Mouse (Mus musculus): ENCODE data around the gene Tspan13. TPM values are rescaled to one million over a fixed set of nuclear protein-coding genes. Genes with fewer than 3 reads are reported as not detected.

Gene Tspan13
- polyA plus RNA-seq, 1 experiment from 2014 or later: 67.8 TPM

DNA sequence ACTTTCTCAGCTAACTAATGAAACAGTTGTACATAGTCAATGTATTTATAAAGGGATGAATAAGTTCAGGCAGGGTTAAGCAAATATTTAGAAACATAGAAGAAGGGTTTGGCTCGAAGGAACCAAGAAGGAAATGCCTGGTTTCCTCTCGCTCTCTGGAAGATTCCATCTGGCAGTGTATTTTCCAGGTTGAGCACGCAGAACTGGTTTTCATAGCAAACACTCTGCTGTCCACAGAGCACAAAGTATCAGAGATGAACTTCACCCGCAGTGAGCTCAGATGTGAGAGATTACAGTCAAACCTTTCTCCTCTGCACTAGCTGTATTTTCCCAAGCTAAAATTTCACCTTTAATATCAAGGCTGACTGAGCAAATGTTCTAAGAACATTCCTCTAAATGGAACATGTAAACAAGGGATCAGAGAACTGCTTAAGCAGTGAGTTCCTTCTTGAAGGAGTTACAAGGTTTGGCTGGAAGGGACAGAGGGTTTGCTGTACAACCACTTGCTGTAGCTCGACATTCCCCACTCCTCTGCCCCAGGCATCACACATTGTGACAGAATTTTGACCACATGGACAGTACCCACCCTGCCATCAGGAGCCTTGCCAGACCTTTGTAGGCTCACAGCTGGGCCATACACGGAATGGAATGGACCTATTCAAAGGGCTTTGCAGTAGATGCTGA lies 33.8 kb downstream of the Tspan13 start:
- no peak for ATAC-seq (ENCODE audit: insufficient number of reproducible peaks, insufficient read depth, low FRiP score, low TSS enrichment, low read depth)
- WGBS: 73% methylated on average over 6 of the region's 6 CpGs
- no peaks in the 10 kb centered on the region for H3K27me3 ChIP-seq
- H3K4me2 ChIP-seq: no peak overlapping the region
- H3K4me3 ChIP-seq (replicated peaks): no peak overlapping the region
- H3K4me1 ChIP-seq (replicated peaks): no peaks in the 10 kb centered on the region
- H3K27ac ChIP-seq: no peak overlapping the region
- H3K9ac ChIP-seq (replicated peaks): no peak overlapping the region
- no peaks in the 10 kb centered on the region for H3K9me3 ChIP-seq
- no peaks in the 10 kb centered on the region for H3K36me3 ChIP-seq

DNA sequence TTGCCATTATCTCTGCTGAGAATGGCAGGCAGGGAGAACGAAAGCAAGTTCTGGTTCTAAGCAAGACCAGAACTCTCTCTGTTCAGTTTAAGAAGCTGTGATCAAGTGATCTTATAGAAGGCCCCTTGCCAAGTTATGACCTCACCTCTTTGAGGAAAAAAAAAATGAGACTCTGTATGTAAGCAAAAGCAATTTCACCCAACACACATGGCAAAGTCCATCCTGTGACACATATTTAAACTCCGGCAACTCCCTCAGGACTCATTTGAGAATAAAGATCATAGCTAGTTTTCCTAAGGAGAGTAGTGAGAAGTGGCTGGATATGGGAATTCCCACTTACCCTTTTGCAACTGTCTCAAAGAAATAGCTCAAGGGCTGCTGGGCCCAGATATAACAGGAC lies 34.7 kb downstream of the Tspan13 start:
- Histone ChIP-seq H3K9ac (replicated peaks) (no peak overlapping the region), H3K36me3 (no peaks in the 10 kb centered on the region), H3K4me1 (replicated peaks) (no peaks in the 10 kb centered on the region), H3K9me3 (no peaks in the 10 kb centered on the region), H3K27me3 (no peaks in the 10 kb centered on the region), H3K4me3 (replicated peaks) (no peak overlapping the region), H3K4me2 (no peak overlapping the region), H3K27ac (no peak overlapping the region)
- WGBS: 82% methylated on average over 2 of the region's 2 CpGs
- ATAC-seq (ENCODE audit: insufficient number of reproducible peaks, insufficient read depth, low FRiP score, low TSS enrichment, low read depth): no peak

DNA sequence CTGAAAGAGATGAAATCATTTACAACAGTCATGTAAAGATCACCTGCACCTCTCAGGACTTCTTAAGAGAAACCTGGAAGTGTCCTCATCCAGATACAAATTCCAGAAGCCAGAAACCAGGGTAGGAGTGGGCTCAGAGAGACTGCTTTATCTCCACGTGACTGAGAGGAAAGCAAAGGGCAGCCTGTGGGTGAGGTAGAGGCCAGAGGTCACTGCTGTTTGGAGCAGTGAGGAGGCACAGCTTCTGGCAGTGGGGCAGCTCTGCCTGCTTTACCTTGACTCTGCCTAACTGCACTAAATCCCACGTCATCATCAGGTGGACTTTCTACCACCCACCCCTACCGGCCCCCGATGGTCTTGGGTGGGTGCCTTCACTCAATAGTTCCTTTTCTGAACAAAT lies 37.6 kb downstream of the Tspan13 start:
- H3K4me3 ChIP-seq (replicated peaks): no peak overlapping the region
- no peaks in the 10 kb centered on the region for H3K9me3 ChIP-seq
- H3K4me1 ChIP-seq (replicated peaks): no peaks in the 10 kb centered on the region
- no peak overlapping the region for H3K27ac ChIP-seq
- no peak for ATAC-seq (ENCODE audit: insufficient number of reproducible peaks, insufficient read depth, low FRiP score, low TSS enrichment, low read depth)
- WGBS: 60% methylated on average over 4 of the region's 4 CpGs
- no peak overlapping the region for H3K9ac ChIP-seq (replicated peaks)
- no peaks in the 10 kb centered on the region for H3K27me3 ChIP-seq
- no peak overlapping the region for H3K4me2 ChIP-seq
- H3K36me3 ChIP-seq: no peaks in the 10 kb centered on the region

DNA sequence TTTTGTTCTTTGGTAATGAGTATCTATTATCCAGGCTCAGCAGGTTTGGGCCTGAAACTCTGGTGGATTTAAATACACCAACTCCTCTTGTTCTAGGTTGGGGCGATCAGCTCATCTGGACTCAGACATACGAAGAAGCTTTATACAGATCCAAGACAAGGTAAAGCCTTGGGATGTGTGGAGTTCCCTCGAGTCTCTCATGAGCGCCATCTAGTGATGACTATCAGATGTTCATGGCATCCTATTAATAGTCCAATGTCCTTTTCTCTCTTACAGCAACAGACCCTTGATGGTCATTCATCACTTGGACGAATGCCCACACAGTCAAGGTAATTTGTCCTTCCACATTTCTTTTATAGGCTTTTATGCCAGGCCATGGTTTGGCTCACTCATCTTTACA lies 46.5 kb downstream of the Tspan13 start:
- no peak overlapping the region for H3K4me3 ChIP-seq (replicated peaks)
- H3K36me3 ChIP-seq: no peaks in the 10 kb centered on the region
- no peaks in the 10 kb centered on the region for H3K27me3 ChIP-seq
- ATAC-seq (ENCODE audit: insufficient number of reproducible peaks, insufficient read depth, low FRiP score, low TSS enrichment, low read depth): no peak
- no peak overlapping the region for H3K4me2 ChIP-seq
- H3K9me3 ChIP-seq: no peaks in the 10 kb centered on the region
- H3K4me1 ChIP-seq (replicated peaks): peaks cover 8% of the 10 kb centered on the region; the same call in 1 of the 2 replicates
- no peak overlapping the region for H3K27ac ChIP-seq
- WGBS: 44% methylated on average over 5 of the region's 5 CpGs
- no peak overlapping the region for H3K9ac ChIP-seq (replicated peaks)

DNA sequence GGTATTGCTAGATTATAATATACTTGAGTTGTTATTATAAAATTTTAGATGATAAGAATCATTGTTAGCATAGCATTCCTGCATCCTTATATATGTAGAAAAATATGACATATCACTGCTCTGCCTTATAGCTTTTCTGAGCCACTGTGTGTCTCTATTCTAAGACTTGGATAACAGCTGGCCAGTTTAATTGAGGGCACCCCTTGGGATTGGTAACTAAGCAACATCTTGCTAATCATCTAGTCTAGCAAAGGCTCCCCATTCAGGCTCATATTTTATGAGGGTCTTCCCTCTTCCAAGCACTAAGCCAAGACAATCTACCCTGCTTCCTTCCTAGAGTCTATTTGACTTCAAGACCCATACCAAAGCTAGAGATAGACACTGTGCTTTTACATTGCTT lies 48.2 kb downstream of the Tspan13 start:
- H3K9me3 ChIP-seq: no peaks in the 10 kb centered on the region
- H3K4me3 ChIP-seq (replicated peaks): no peak overlapping the region
- peaks cover 8% of the 10 kb centered on the region; the same call in 1 of the 2 replicates for H3K4me1 ChIP-seq (replicated peaks)
- H3K4me2 ChIP-seq: no peak overlapping the region
- no peaks in the 10 kb centered on the region for H3K27me3 ChIP-seq
- ATAC-seq (ENCODE audit: insufficient number of reproducible peaks, insufficient read depth, low FRiP score, low TSS enrichment, low read depth): no peak
- H3K9ac ChIP-seq (replicated peaks): no peak overlapping the region
- no peaks in the 10 kb centered on the region for H3K36me3 ChIP-seq
- H3K27ac ChIP-seq: no peak overlapping the region

DNA sequence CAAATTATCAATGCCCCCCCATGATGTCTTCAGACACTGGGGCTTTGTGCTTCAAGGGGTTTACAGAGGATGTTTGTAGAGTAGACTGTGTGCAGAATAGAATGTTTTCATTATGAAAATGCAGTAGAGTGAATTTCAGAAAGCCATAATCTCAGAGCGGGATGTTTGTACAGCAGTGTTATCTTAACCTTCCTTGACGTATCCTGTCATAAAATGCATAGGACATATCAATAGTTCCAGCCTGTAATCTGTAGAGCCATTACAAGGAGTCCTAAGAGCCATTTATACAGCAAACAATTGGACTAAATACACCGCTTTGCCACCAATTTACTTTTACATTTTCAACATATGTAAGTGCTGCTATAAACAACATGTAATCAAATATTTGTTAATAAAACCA lies 48.7 kb downstream of the Tspan13 start:
- peaks cover 8% of the 10 kb centered on the region; the same call in 1 of the 2 replicates for H3K4me1 ChIP-seq (replicated peaks)
- 79% methylated on average over 3 of the region's 3 CpGs for WGBS
- H3K9me3 ChIP-seq: no peaks in the 10 kb centered on the region
- no peaks in the 10 kb centered on the region for H3K27me3 ChIP-seq
- no peak overlapping the region for H3K9ac ChIP-seq (replicated peaks)
- no peak overlapping the region for H3K4me2 ChIP-seq
- no peaks in the 10 kb centered on the region for H3K36me3 ChIP-seq
- H3K4me3 ChIP-seq (replicated peaks): no peak overlapping the region
- H3K27ac ChIP-seq: no peak overlapping the region
- ATAC-seq (ENCODE audit: insufficient number of reproducible peaks, insufficient read depth, low FRiP score, low TSS enrichment, low read depth): no peak

DNA sequence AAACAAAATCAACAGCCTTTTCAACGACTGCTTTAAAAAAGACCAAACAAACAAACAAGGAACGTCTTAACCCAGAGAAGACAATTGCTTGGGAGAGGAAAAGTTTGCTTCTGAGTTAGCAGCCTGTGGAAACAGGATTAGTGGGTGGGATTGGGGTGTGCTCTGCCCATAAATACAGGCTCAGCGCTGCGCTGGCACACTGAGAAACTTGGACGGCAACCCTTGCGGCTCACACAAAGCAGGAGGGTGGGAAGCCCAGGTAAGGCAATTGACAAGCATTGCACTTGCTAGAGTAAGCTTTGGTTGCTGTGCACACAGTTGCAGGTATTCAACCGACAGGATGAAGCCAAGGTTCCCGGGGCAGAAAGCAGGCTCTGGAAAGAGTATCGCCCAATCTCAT lies 49.6 kb downstream of the Tspan13 start, which contains the start of gene Agr2:
Agr2 (plus strand) TSS at position 197 of the 400 bp plus-strand sequence.
- no peak within 1 kb of the TSS for H3K4me2 ChIP-seq
- WGBS: 59% methylated on average over 9 of the region's 9 CpGs
- H3K27me3 ChIP-seq: no peaks in the 10 kb centered on the region
- H3K36me3 ChIP-seq: no peaks in the 10 kb centered on the region
- no peaks in the 10 kb centered on the region for H3K9me3 ChIP-seq
- no peak within 1 kb of the TSS for H3K27ac ChIP-seq
- ATAC-seq (ENCODE audit: insufficient number of reproducible peaks, insufficient read depth, low FRiP score, low TSS enrichment, low read depth): no peak
- H3K4me3 ChIP-seq (replicated peaks): no peak within 1 kb of the TSS
- peaks cover 8% of the 10 kb centered on the region; the same call in 1 of the 2 replicates for H3K4me1 ChIP-seq (replicated peaks)
- no peak within 1 kb of the TSS for H3K9ac ChIP-seq (replicated peaks)

DNA sequence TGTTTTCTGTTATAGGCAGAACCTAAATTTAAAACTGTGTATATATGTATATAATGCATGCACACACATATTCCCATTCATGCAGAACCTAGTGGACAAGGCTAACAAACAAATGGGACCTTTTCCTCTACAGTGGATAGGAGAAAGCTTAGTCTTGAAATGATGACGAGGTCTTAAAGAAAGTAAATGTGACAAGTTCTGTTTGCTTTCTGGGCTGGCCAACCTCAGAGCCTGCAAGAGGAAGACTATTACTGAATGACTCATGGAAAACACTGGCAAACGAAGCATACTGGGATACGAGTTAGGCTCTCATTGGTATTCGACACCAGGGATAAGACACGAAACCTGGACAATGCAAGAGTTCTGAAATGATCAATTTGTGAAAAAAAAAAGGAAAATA lies 57.6 kb downstream of the Tspan13 start:
- Histone ChIP-seq H3K36me3 (no peaks in the 10 kb centered on the region), H3K4me2 (no peak overlapping the region), H3K9me3 (no peaks in the 10 kb centered on the region), H3K4me3 (replicated peaks) (no peak overlapping the region), H3K9ac (replicated peaks) (no peak overlapping the region), H3K27me3 (no peaks in the 10 kb centered on the region), H3K4me1 (replicated peaks) (peaks cover 8% of the 10 kb centered on the region), H3K27ac (no peak overlapping the region)
- 89% methylated on average over 5 of the region's 5 CpGs for WGBS
- ATAC-seq (ENCODE audit: insufficient number of reproducible peaks, insufficient read depth, low FRiP score, low TSS enrichment, low read depth): no peak

DNA sequence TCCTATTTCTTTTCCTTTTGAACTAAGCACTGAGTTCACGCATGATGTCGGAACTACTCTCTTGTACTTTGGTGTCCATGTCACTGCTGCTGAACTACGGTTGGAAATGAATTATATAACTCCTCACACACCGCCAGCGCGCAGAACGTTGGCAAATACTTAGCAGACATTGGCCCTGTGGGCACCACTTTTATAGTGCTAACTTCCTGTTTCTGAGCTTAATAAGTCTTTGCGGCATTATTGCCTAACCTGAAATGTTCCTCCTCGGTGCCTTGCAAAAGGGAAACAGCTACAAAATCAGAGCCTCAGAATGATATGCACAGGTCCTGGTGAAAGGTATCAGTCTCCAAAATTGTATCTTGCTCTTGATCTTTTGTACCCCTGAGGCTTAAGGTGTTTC lies 58.8 kb downstream of the Tspan13 start:
- no peak for ATAC-seq (ENCODE audit: insufficient number of reproducible peaks, insufficient read depth, low FRiP score, low TSS enrichment, low read depth)
- no peaks in the 10 kb centered on the region for H3K36me3 ChIP-seq
- H3K9ac ChIP-seq (replicated peaks): no peak overlapping the region
- no peak overlapping the region for H3K27ac ChIP-seq
- no peaks in the 10 kb centered on the region for H3K27me3 ChIP-seq
- 70% methylated on average over 9 of the region's 9 CpGs for WGBS
- no peak overlapping the region for H3K4me3 ChIP-seq (replicated peaks)
- H3K4me1 ChIP-seq (replicated peaks): peaks cover 8% of the 10 kb centered on the region
- H3K9me3 ChIP-seq: no peaks in the 10 kb centered on the region
- H3K4me2 ChIP-seq: no peak overlapping the region

DNA sequence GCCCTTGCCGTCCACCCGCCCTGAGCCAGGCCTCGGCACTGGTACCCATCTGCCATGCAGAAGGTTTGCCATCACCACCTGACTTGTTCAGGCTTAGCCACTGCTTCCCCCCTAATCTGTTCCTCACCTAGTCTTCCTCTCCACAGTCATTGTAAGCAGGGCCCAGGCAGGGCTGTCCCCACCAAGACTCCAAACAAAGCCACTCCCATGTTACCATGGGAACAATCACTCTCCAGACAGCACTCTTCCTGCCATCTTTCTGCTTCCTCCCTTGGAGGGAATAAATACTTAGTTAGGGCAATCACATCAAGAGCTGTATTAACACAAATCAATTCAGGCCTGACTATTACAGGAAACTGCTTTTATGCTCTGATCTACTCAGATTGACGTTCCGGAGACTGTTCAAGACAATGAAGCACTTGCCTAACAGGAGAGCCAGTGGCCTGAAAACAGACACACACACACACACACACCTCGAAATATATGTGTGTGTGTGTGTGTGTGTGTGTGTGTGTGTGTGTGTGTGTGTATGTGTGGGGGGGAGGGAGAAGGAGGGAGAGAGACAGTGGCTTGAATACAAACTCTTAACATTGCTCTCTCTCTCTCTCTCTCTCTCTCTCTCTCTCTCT lies 60.5 kb downstream of the Tspan13 start:
- Histone ChIP-seq H3K27ac (no peak overlapping the region), H3K27me3 (no peaks in the 10 kb centered on the region), H3K9me3 (no peaks in the 10 kb centered on the region), H3K4me2 (no peak overlapping the region), H3K4me3 (replicated peaks) (no peak overlapping the region), H3K4me1 (replicated peaks) (peaks cover 8% of the 10 kb centered on the region), H3K9ac (replicated peaks) (no peak overlapping the region), H3K36me3 (no peaks in the 10 kb centered on the region)
- no peak for ATAC-seq (ENCODE audit: insufficient number of reproducible peaks, insufficient read depth, low FRiP score, low TSS enrichment, low read depth)
- 70% methylated on average over 6 of the region's 6 CpGs for WGBS

DNA sequence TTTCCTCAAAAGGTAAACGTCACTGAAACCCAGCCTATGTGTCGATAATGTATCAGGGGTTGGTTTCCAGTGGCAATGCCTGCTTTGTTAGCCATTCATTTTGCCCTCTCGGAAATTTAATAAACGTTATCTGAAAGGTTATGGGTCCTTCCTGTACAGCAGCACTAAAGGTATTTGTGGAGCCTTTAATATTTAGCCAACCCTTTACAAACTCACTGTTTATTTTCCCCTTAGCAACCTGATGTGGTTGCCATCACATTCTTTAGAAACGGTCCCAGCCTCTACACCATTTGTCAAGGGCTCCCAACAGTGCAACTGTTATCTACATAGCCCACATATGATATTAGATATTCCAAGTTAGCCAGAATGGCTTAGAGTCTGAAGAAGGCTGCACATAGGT lies 62.7 kb downstream of the Tspan13 start:
- no peak overlapping the region for H3K27ac ChIP-seq
- no peaks in the 10 kb centered on the region for H3K27me3 ChIP-seq
- no peaks in the 10 kb centered on the region for H3K36me3 ChIP-seq
- no peak for ATAC-seq (ENCODE audit: insufficient number of reproducible peaks, insufficient read depth, low FRiP score, low TSS enrichment, low read depth)
- H3K9me3 ChIP-seq: no peaks in the 10 kb centered on the region
- no peak overlapping the region for H3K9ac ChIP-seq (replicated peaks)
- H3K4me1 ChIP-seq (replicated peaks): peaks cover 8% of the 10 kb centered on the region
- no peak overlapping the region for H3K4me3 ChIP-seq (replicated peaks)
- no peak overlapping the region for H3K4me2 ChIP-seq
- WGBS: 78% methylated on average over 5 of the region's 5 CpGs
